In genomic region chr8:111573583-111573982, GRCm38 (mm10) we compare ENCODE assay signal across 9 mouse cellular contexts. TPM values are rescaled to one million over a fixed set of nuclear protein-coding genes. Genes with fewer than 3 reads are reported as not detected.
DNase-seq lines count a peak whose midpoint lies in the region; ATAC-seq and TF ChIP-seq lines count a peak whose summit lies in the region.
"Had no signal": no experiment of that assay in that cellular context is flagged by ENCODE, and none has a peak within 500 bp of the region (broad histone marks: within the 10 kb centered on the region; RNA-seq: fewer than 3 reads in every experiment).

No protein-coding gene starts in this region.

- no peaks in the 10 kb centered on the region for H3K9me3 ChIP-seq in ES-Bruce4 (replicated peaks; ENCODE audit: control insufficient read depth, insufficient read depth, low read length, poor library complexity, severe bottlenecking)
- H3K9me3 ChIP-seq in liver, embryonic 14.5 days (ENCODE audit: control insufficient read depth, low read length), result no peaks in the 10 kb centered on the region
- H3K9me3 ChIP-seq: limb, embryonic 15.5 days had no signal

- no peaks in the 10 kb centered on the region for H3K27me3 ChIP-seq in ES-Bruce4 (ENCODE audit: control insufficient read depth, insufficient read depth, low read length, poor library complexity, severe bottlenecking)
- H3K27me3 ChIP-seq in liver, embryonic 14.5 days (ENCODE audit: control insufficient read depth, insufficient read depth, low read length), result no peaks in the 10 kb centered on the region
- H3K27me3 ChIP-seq: limb, embryonic 15.5 days had no signal

- peak overlapping the region; percentile 18; the same call in 1 of the 2 replicates for H3K9ac ChIP-seq in ES-Bruce4 (ENCODE audit: low read depth, poor library complexity, severe bottlenecking)
- H3K9ac ChIP-seq in liver, embryonic 14.5 days (replicated peaks), result peak overlapping the region; percentile 55
- H3K9ac ChIP-seq: limb, embryonic 15.5 days had no signal

- 3% methylated on average over 8 of the region's 8 CpGs for WGBS in liver, embryonic 14.5 days (ENCODE audit: insufficient replicate concordance)

- no peak for TF ChIP-seq POLR2A in ES-Bruce4 (IDR thresholded peaks at IDR 0.05; ENCODE audit: insufficient read depth, low read length)

- peak overlapping the region; percentile 52 for H3K4me3 ChIP-seq in ES-Bruce4 (ENCODE audit: low read depth, low read length)
- H3K4me3 ChIP-seq in liver, embryonic 14.5 days (ENCODE audit: insufficient read depth in 1 of 2, low read depth in 2 of 2, low read length in 2 of 2), result peak overlapping the region; percentile 31 to 60
- H3K4me3 ChIP-seq: limb, embryonic 15.5 days had no signal

- H3K36me3 ChIP-seq in ES-Bruce4 (ENCODE audit: control insufficient read depth, insufficient read depth, low read length, poor library complexity, severe bottlenecking), result no peaks in the 10 kb centered on the region
- no peaks in the 10 kb centered on the region for H3K36me3 ChIP-seq in liver, embryonic 14.5 days (replicated peaks; ENCODE audit: control insufficient read depth, insufficient read depth, low read depth)
- H3K36me3 ChIP-seq: limb, embryonic 15.5 days had no signal

- no peak for TF ChIP-seq CTCF in ES-Bruce4 (IDR thresholded peaks at IDR 0.05; ENCODE audit: low read depth, low read length)
- no peak for TF ChIP-seq CTCF in liver, embryonic 14.5 days (IDR thresholded peaks at IDR 0.05; ENCODE audit: low read depth)

- H3K27ac ChIP-seq in ES-Bruce4 (ENCODE audit: insufficient read depth, low read length), result peak overlapping the region; percentile 51; the same call in 1 of the 2 replicates
- peak overlapping the region; percentile 48 for H3K27ac ChIP-seq in liver, embryonic 14.5 days
- H3K27ac ChIP-seq: limb, embryonic 15.5 days had no signal

- no peaks in the 10 kb centered on the region for H3K4me1 ChIP-seq in ES-Bruce4 (ENCODE audit: control insufficient read depth, insufficient read depth, low read length)
- peaks cover 19 to 32% of the 10 kb centered on the region in 2 experiments for H3K4me1 ChIP-seq in liver, embryonic 14.5 days (replicated peaks; ENCODE audit: control insufficient read depth in 2 of 2, insufficient read depth in 2 of 2, low read length in 1 of 2)

- no peak for TF ChIP-seq EP300 in ES-Bruce4 (IDR thresholded peaks at IDR 0.05; ENCODE audit: insufficient read depth, low read depth, low read length)
- TF ChIP-seq EP300 in liver, embryonic 14.5 days (IDR thresholded peaks at IDR 0.05; ENCODE audit: low read depth), result peak; percentile 73

- peak; percentile 69 to 71 for DNase-seq in frontal cortex, adult 2 months (ENCODE audit: extremely low spot score in 1 of 2, low spot score in 1 of 2)
- no peak for DNase-seq in frontal cortex, postnatal 10 days (ENCODE audit: low spot score in 2 of 2)
- peak; percentile 75 to 81 (median 77) for DNase-seq in liver, embryonic 14.5 days (ENCODE audit: low read depth in 3 of 3, low spot score in 3 of 3)
- DNase-seq in telencephalon, adult 2 months (ENCODE audit: low read depth, low spot score), result peak; percentile 88
- no peak for DNase-seq in cerebellum, postnatal 36 days
- no peak for DNase-seq in layer of hippocampus, postnatal 10 days (ENCODE audit: low spot score in 2 of 2)

- peak; percentile 97 for ATAC-seq in erythroid progenitor cell, adult 5-6 weeks (replicated peaks; ENCODE audit: low FRiP score, poor library complexity, severe bottlenecking)
- ATAC-seq in liver, embryonic 14.5 days (ENCODE audit: insufficient read depth), result peak; percentile 98

- H3K4me2 ChIP-seq in liver, embryonic 14.5 days (ENCODE audit: low read depth), result peak overlapping the region; percentile 71
- H3K4me2 ChIP-seq: limb, embryonic 15.5 days had no signal

RNA-seq across cellular contexts. Expression of gene Znrf1, which starts 37.7 kb away (rescaled TPM):
- 157 and 162 TPM in 2 replicates for polyA plus RNA-seq in frontal cortex, adult 2 months (2012; rRNA removed)
- 37.7 and 38.5 TPM in 2 replicates for polyA plus RNA-seq in ES-Bruce4 (2011; ENCODE audit: insufficient read depth, insufficient read length, low read depth, missing spikeins)
- 7.9 and 19.7 TPM in 2 replicates for total RNA-seq in erythroid progenitor cell, adult 5-6 weeks (2015; ENCODE audit: low replicate concordance)
- 4.8 and 13.7 TPM in 2 replicates for total RNA-seq in erythroid progenitor cell, adult 5-6 weeks (2017; ENCODE audit: low replicate concordance)
- 12.6 and 12.7 TPM in 2 replicates for polyA plus RNA-seq in liver, embryonic 14.5 days (2012; rRNA removed)
- polyA plus RNA-seq in liver, embryonic 14.5 days (2014; fragmentation: Nextera tagmentation; extraction: Ambion mirVana), result 4.4 and 5.4 TPM in 2 replicates
- total RNA-seq in layer of hippocampus, postnatal 10 days (2021), result 100 to 1,000 TPM; 133 to 145 TPM

RNA-seq across cellular contexts. Expression of gene Wdr59, which starts 51.7 kb away (rescaled TPM):
- polyA plus RNA-seq in frontal cortex, adult 2 months (2012; rRNA removed), result 14.8 and 17.2 TPM in 2 replicates
- polyA plus RNA-seq in ES-Bruce4 (2011; ENCODE audit: insufficient read depth, insufficient read length, low read depth, missing spikeins), result 16.8 and 17.2 TPM in 2 replicates
- total RNA-seq in erythroid progenitor cell, adult 5-6 weeks (2015; ENCODE audit: low replicate concordance), result 1.4 and 2.5 TPM in 2 replicates
- 0.98 and 1.3 TPM in 2 replicates for total RNA-seq in erythroid progenitor cell, adult 5-6 weeks (2017; ENCODE audit: low replicate concordance)
- 2.3 and 2.8 TPM in 2 replicates for polyA plus RNA-seq in liver, embryonic 14.5 days (2012; rRNA removed)
- polyA plus RNA-seq in liver, embryonic 14.5 days (2014; fragmentation: Nextera tagmentation; extraction: Ambion mirVana), result 1.1 and 1.4 TPM in 2 replicates
- total RNA-seq in layer of hippocampus, postnatal 10 days (2021), result 10 to 100 TPM; 25.4 to 28.8 TPM

RNA-seq across cellular contexts. Expression of gene Ldhd, which starts 56.6 kb away (rescaled TPM):
- polyA plus RNA-seq in frontal cortex, adult 2 months (2012; rRNA removed), result 18.1 and 18.2 TPM in 2 replicates
- 1.1 and 1.7 TPM in 2 replicates for polyA plus RNA-seq in ES-Bruce4 (2011; ENCODE audit: insufficient read depth, insufficient read length, low read depth, missing spikeins)
- total RNA-seq in erythroid progenitor cell, adult 5-6 weeks (2015; ENCODE audit: low replicate concordance), result not detected in 2 replicates
- 0.15 TPM in 1 of 2 replicates, not detected in the other for total RNA-seq in erythroid progenitor cell, adult 5-6 weeks (2017; ENCODE audit: low replicate concordance)
- 0.10 and 0.13 TPM in 2 replicates for polyA plus RNA-seq in liver, embryonic 14.5 days (2012; rRNA removed)
- 0.09 TPM in 1 of 2 replicates, not detected in the other for polyA plus RNA-seq in liver, embryonic 14.5 days (2014; fragmentation: Nextera tagmentation; extraction: Ambion mirVana)
- total RNA-seq in layer of hippocampus, postnatal 10 days (2021), result 1 to 10 TPM; 2.3 to 2.6 TPM

Comparison
In these comparisons a context has a peak if more than half of its experiments do, and no peak if none do; other contexts are left out.
1. DNase-seq: peak in frontal cortex, adult 2 months (2 of 2), liver, embryonic 14.5 days (3 of 3) and telencephalon, adult 2 months (single experiment); none in frontal cortex, postnatal 10 days (0 of 2), cerebellum, postnatal 36 days (0 of 2) and layer of hippocampus, postnatal 10 days (0 of 2).